Comparison of ENCODE assay signal across 27 mouse cellular contexts in the genomic region with DNA sequence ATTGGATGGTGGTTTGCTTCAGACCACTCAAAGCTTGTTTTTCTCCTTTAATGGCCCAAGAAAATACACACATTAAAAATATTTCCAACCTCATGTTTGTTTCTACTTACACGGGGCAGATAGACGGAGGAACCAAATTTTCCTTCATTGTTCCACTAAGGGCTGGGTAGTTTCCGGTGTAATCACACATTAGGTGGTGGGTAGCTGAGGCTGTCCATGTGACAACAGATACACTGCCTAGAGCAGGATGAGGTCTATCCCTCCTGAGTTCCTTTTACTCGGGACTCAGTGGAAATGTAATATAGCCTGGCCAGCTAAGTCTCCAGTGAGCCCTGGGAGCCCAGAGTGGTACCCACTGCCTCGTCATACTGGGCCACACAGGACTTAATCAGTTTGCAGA.
"Had no signal": no experiment of that assay in that cellular context is flagged by ENCODE, and none has a peak within 500 bp of the region (broad histone marks: within the 10 kb centered on the region; RNA-seq: fewer than 3 reads in every experiment).

No protein-coding gene starts in this region.

- H3K27ac ChIP-seq: gastrocnemius, adult 2 months; heart, embryonic 10.5 days; hindbrain, embryonic 14.5 days; kidney, postnatal 0 days; layer of hippocampus, adult 2 months; liver, embryonic 13.5 days; liver, embryonic 15.5 days had no signal

- H3K9me3 ChIP-seq: heart, embryonic 10.5 days; heart, embryonic 12.5 days; hindbrain, embryonic 10.5 days; hindbrain, embryonic 12.5 days; kidney, embryonic 15.5 days; liver, embryonic 13.5 days; liver, embryonic 15.5 days had no signal

- H3K4me3 ChIP-seq: gastrocnemius, adult 2 months; heart, embryonic 10.5 days; heart, embryonic 12.5 days; hindbrain, embryonic 10.5 days; hindbrain, embryonic 12.5 days; kidney, embryonic 15.5 days; layer of hippocampus, adult 2 months; liver, embryonic 13.5 days; liver, embryonic 15.5 days had no signal

- ATAC-seq: intestine, embryonic 16.5 days; liver, postnatal 0 days had no signal

- H3K36me3 ChIP-seq: heart, embryonic 10.5 days; heart, embryonic 12.5 days; hindbrain, embryonic 10.5 days; hindbrain, embryonic 12.5 days; kidney, embryonic 15.5 days; liver, embryonic 13.5 days; liver, embryonic 15.5 days had no signal

- H3K9ac ChIP-seq: heart, embryonic 12.5 days; hindbrain, embryonic 12.5 days; hindbrain, embryonic 14.5 days; kidney, embryonic 15.5 days; liver, embryonic 13.5 days; liver, embryonic 15.5 days; liver, postnatal 0 days had no signal

- H3K4me2 ChIP-seq: heart, embryonic 12.5 days; hindbrain, embryonic 12.5 days; kidney, embryonic 15.5 days; liver, embryonic 11.5 days; liver, embryonic 13.5 days; liver, embryonic 15.5 days had no signal

- H3K4me1 ChIP-seq: liver, embryonic 13.5 days; liver, embryonic 15.5 days had no signal

- DNase-seq: gastrocnemius, adult 2 months; gastrocnemius, postnatal 10 days; gastrocnemius, postnatal 25 days; heart, adult 18-20 months; heart, postnatal 10 days; heart, postnatal 4 days; kidney, adult 11 months; kidney, adult 2 months; kidney, adult 9 months; kidney, postnatal 25 days; kidney, postnatal 4 days; layer of hippocampus, adult 9-11 months; layer of hippocampus, postnatal 36 days; liver; liver, embryonic 13.5 days; liver, postnatal 0 days had no signal
